Mouse (Mus musculus) forebrain, postnatal 0 days (tissue): ENCODE data around the gene Syce2. TPM values are rescaled to one million over a fixed set of nuclear protein-coding genes. Genes with fewer than 3 reads are reported as not detected.
A peak's percentile ranks its signal among the peaks of the same experiment; 100 is the strongest.

Experiments
- ATAC-seq: fragments of 200-750 bp; cut with Nextera tagmentation; 2 replicates; pipeline ENCODE4 v1.8.0; 2017; ENCODE audit warnings: mild to moderate bottlenecking, moderate library complexity
- DNase-seq: peaks from one replicate; pipeline ENCODE4 v3.0.0-alpha.2; 2015
- H3K27ac ChIP-seq: fragments of 300-500 bp; sonication (generic); 2 replicates; pipeline ENCODE4 v1.5.1; 2014; ENCODE audit warnings: low read depth, mild to moderate bottlenecking, antibody characterized with exemption, low read length, moderate library complexity, mixed read lengths
- H3K27me3 ChIP-seq: fragments of 300-500 bp; sonication (generic); 2 replicates; pipeline ENCODE4 v1.6.1; 2014; ENCODE audit warnings: mild to moderate bottlenecking, low read length, mixed read lengths; ENCODE audit not compliant: insufficient read depth
- H3K36me3 ChIP-seq: fragments of 300-500 bp; sonication (generic); 2 replicates; pipeline ENCODE4 v1.6.1; 2014; ENCODE audit warnings: mild to moderate bottlenecking, moderate library complexity; ENCODE audit not compliant: insufficient read depth
- H3K4me1 ChIP-seq: fragments of 300-500 bp; sonication (generic); 2 replicates; pipeline ENCODE4 v1.6.1; 2014; ENCODE audit warnings: antibody characterized with exemption; ENCODE audit not compliant: insufficient read depth
- H3K4me2 ChIP-seq: fragments of 300-500 bp; sonication (generic); 2 replicates; pipeline ENCODE4 v1.6.1; 2014; ENCODE audit warnings: low read depth, mild to moderate bottlenecking, moderate library complexity
- H3K4me3 ChIP-seq: fragments of 300-500 bp; sonication (generic); 2 replicates; pipeline ENCODE4 v1.5.1; 2014; ENCODE audit warnings: low read depth, low read length, mixed read lengths
- H3K9ac ChIP-seq: fragments of 300-500 bp; sonication (generic); 2 replicates; pipeline ENCODE4 v1.6.1; 2014; ENCODE audit warnings: mild to moderate bottlenecking
- H3K9me3 ChIP-seq: fragments of 300-500 bp; sonication (generic); 2 replicates; pipeline ENCODE4 v1.6.1; 2016; ENCODE audit warnings: low read length
- CTCF ChIP-seq: sonication (generic); IDR thresholded peaks from 2 replicates; pipeline ENCODE4 v1.5.1; 2016; ENCODE audit warnings: antibody characterized with exemption, control low read depth, low read depth
- WGBS: fragments of 180-500 bp; shearing (Covaris S2); extraction: QIAGEN DNeasy Blood & Tissue Kit; methylation state at CpG from one replicate; pipeline ENCODE4 v1.1.7; 2014; 5-methylcytosine and 5-hydroxymethylcytosine counted together
- polyA plus RNA-seq: library from polyadenylated mRNA; unstranded; fragments of >200 nt; fragmentation: Nextera tagmentation; extraction: Ambion mirVana; gene quantifications from 2 replicates; pipeline ENCODE4 v1.2.1, GENCODE M21; 2015
- total RNA-seq: library from RNA; depleted of rRNA; stranded (reverse); fragments of >200 nt; gene quantifications from 2 replicates; pipeline ENCODE4 v1.2.3, GENCODE M21; 2014

The Syce2 gene
- total and polyA plus RNA-seq, 2 experiments from 2014 or later: 27.5 to 77.9 TPM

DNA sequence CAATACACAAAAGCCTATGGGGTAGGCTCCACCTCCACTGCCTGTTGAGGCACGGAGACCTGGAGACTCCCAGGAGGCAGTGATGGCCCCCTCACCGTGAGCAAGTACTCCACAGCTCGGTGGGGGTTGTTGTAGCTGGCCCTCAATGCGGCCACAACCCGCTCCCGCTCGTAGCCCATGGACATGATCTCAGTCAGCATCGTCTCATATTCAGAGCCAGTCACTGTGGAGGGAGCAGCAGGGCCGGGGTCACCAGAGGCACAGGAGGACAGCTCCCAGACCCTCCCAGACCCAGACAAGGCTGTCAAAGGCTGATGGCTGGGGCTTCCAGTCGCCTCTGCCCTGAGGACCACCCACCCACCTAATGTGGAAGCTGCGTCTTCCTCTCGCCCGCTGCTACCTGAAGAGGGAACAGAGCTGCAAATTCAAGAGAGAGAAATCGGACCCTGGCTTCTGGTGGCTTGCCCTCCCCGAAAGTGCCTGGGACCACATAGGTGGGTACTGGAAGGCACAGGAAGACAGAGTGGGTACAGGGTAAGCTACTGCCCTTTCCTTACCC, 33.9 kb upstream of the Syce2 start:
- no peaks in the 10 kb centered on the region for H3K9me3 ChIP-seq
- no peaks in the 10 kb centered on the region for H3K27me3 ChIP-seq
- no peak overlapping the region for H3K27ac ChIP-seq
- TF ChIP-seq CTCF: no peak
- H3K4me1 ChIP-seq: peaks cover 18% of the 10 kb centered on the region
- 86% methylated on average over 15 of the region's 15 CpGs for WGBS
- DNase-seq (no peak), ATAC-seq (no peak)
- no peak overlapping the region for H3K4me2 ChIP-seq
- H3K4me3 ChIP-seq: no peak overlapping the region
- H3K9ac ChIP-seq: no peak overlapping the region
- peaks cover 67% of the 10 kb centered on the region for H3K36me3 ChIP-seq

DNA sequence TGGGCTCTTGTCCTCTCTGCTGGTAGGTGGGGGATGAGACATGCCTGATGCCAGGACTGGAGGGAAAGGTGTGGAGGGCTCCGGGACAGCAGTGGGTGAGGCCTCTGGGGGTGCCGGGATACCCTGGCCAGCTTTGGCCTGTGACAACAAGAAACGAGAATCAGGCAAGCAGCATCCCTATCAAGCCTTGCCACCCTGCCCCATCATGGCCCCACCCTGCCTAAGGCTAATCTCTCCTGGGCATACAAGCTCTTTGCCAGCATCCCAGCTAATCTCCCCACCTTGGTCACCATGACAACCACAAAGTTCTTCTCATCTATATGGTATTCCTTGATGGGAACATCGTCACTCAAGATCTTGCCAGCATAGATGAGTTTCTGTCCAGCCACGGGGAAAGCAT, 33.4 kb upstream of the Syce2 start:
- Histone ChIP-seq H3K4me1 (peaks cover 16% of the 10 kb centered on the region), H3K4me2 (no peak overlapping the region), H3K9ac (no peak overlapping the region), H3K9me3 (no peaks in the 10 kb centered on the region), H3K4me3 (no peak overlapping the region), H3K27ac (no peak overlapping the region), H3K27me3 (no peaks in the 10 kb centered on the region), H3K36me3 (peaks cover 72% of the 10 kb centered on the region)
- TF ChIP-seq CTCF: no peak
- 80% methylated on average over 5 of the region's 5 CpGs for WGBS
- ATAC-seq (no peak), DNase-seq (no peak)

DNA sequence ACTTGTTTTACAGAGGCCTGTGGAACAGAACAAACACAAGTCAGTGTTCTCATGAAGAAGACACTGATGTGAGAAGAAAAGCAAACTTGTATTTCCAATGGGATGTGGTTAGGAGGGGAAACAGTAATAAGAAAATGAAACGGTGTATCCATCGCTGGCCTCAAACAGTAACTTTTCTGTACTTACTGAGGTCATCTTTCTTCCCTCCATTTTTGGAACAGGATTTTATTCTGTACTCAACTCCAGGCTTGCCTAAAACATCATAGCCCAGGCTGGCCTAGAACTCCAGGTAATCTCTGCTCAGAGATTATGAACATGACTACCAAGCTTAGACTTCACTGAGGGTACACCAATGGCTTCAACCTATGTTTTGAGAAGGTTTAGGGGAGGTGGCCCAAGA, 32.5 kb upstream of the Syce2 start:
- no peak for TF ChIP-seq CTCF
- no peaks in the 10 kb centered on the region for H3K9me3 ChIP-seq
- DNase-seq (no peak), ATAC-seq (no peak)
- no peaks in the 10 kb centered on the region for H3K27me3 ChIP-seq
- peak overlapping the region; percentile 84 for H3K4me3 ChIP-seq
- H3K9ac ChIP-seq: no peak overlapping the region; the same call in 1 of the 2 replicates
- WGBS: 89% methylated on average over 2 of the region's 2 CpGs
- peak overlapping the region; percentile 85 for H3K4me2 ChIP-seq
- peaks cover 73% of the 10 kb centered on the region for H3K36me3 ChIP-seq
- H3K27ac ChIP-seq: no peak overlapping the region
- peaks cover 16% of the 10 kb centered on the region for H3K4me1 ChIP-seq

- Histone ChIP-seq H3K36me3 (peaks cover 73% of the 10 kb centered on the region), H3K4me1 (peaks cover 17% of the 10 kb centered on the region), H3K9me3 (no peaks in the 10 kb centered on the region), H3K9ac (peak overlapping the region; percentile 88), H3K4me2 (peak overlapping the region; percentile 85), H3K4me3 (peak overlapping the region; percentile 84), H3K27ac (peak overlapping the region; percentile 84), H3K27me3 (no peaks in the 10 kb centered on the region)
- no peak for ATAC-seq
- WGBS: 2% methylated on average over 7 of the region's 7 CpGs
- no peak for TF ChIP-seq CTCF
- no peak for DNase-seq
These were observed 32.0 kb upstream of the Syce2 start for GRCm38 (mm10) chr8:84839875-84840247.

DNA sequence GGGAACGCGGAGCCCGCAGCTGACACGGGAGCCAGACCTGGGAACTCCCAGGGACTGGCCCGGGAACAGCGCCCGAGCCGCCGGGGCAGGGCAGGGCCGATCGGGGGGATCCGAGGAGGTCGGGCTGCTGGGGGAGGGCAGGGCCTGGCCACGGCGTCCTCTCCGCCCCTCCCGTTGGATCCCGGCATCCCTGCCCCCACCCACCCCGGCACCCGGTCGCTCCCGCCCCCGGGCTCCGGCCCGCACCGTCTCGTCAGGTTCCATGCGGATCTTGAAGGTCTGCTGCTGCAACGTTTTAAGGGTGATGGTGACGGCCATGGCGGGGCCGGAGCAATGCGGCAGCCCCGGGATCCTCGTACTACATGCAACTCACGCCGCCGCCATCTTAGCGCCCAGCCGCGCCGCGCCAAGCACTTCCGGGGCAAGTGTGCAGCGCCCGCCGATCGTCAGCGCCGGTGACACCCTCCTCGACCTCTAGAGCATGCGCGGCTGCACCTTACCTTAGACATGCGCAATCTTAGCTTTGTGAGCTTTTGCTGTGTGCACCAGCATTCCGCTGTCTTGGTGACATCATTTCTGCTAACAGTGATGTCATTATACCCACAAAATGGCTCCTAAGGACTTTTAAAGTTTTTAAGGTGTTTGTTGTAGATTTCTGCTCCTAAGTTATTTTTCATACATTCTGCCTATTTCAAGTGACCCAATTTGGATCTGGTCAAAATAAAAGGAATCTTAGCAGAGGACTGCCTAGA, 31.5 kb upstream of the Syce2 start, which contains the start of gene Rad23a:
Rad23a (minus strand) TSS at position 418 of the 752 bp plus-strand sequence.
- Histone ChIP-seq H3K27ac (peak within 1 kb of the TSS; percentile 84), H3K4me1 (peaks cover 19% of the 10 kb centered on the region), H3K27me3 (no peaks in the 10 kb centered on the region), H3K36me3 (peaks cover 73% of the 10 kb centered on the region), H3K4me3 (peak within 1 kb of the TSS; percentile 84), H3K4me2 (peak within 1 kb of the TSS; percentile 85), H3K9me3 (no peaks in the 10 kb centered on the region), H3K9ac (peak within 1 kb of the TSS; percentile 88)
- DNase-seq: peak; percentile 97
- TF ChIP-seq CTCF: no peak
- peak; percentile 99 for ATAC-seq
- WGBS: 2% methylated on average over 54 of the region's 55 CpGs

DNA sequence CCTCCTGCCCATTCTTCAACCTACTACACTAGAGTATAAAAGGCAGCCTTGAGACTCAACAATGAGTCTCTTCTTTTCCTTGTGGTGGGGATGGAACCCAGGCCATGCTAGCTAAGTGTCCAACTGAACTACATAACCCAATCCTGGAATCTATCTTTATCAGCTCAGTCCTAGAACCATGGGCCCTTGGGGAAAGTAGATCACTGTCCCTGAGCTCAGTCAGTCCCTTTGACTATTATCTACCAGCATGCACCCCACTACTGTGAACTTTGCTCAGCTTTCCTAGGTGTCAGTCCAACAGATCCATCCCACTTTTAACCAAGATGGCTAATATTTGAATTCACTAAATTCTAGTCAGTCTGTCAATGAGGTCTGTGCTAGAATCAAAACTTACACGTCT, 30.4 kb upstream of the Syce2 start:
- no peak overlapping the region for H3K9ac ChIP-seq
- peaks cover 64% of the 10 kb centered on the region for H3K36me3 ChIP-seq
- no peaks in the 10 kb centered on the region for H3K9me3 ChIP-seq
- DNase-seq (no peak), ATAC-seq (no peak)
- no peak for TF ChIP-seq CTCF
- H3K27me3 ChIP-seq: no peaks in the 10 kb centered on the region
- H3K4me1 ChIP-seq: peaks cover 16% of the 10 kb centered on the region
- WGBS: 72% methylated on average over 1 of the region's 1 CpGs
- H3K4me2 ChIP-seq: no peak overlapping the region
- H3K4me3 ChIP-seq: no peak overlapping the region
- H3K27ac ChIP-seq: no peak overlapping the region

DNA sequence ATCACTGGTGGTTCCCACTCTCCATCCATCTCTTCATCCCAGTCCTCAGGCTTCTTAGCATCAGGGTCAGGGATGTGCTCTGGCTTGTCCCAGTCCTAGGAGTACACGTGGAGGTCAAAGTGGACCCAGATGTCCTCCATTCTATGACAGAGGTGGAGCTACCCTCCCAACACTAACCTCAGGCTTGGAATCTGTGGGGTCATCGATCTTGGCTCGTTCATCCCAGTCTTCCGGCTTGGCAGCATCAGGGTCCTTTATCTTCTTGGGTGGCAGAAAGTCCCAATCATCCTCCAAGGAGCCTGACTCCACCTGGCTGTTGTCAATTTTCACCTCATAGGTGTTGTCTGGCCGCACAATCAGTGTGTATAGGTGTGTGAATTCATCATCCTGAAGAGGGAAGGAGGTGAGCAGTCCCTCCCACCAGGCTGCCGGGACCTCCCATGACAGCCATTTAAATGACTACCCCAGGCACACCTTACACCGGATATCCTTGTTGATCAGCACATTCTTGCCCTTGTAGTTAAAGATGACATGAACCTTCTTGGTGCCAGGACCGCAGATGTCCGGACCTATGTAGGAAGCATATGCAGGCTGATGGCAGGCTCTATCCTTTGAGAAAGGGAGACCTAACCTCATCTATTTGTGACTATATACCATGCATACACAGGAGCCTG, 27.4 kb upstream of the Syce2 start:
- Histone ChIP-seq H3K9ac (no peak overlapping the region), H3K4me3 (peak overlapping the region; percentile 83; the same call in 1 of the 2 replicates), H3K36me3 (peaks cover 42% of the 10 kb centered on the region), H3K27ac (no peak overlapping the region), H3K4me1 (peaks cover 14% of the 10 kb centered on the region), H3K9me3 (no peaks in the 10 kb centered on the region), H3K27me3 (no peaks in the 10 kb centered on the region), H3K4me2 (peak overlapping the region; percentile 90)
- DNase-seq: no peak
- ATAC-seq: no peak
- 92% methylated on average over 9 of the region's 9 CpGs for WGBS
- no peak for TF ChIP-seq CTCF
